Mouse (Mus musculus) heart, embryonic 13.5 days (tissue): ENCODE measurements at regions not wholly inside any gene's neighbourhood (a gene's known extent, or its start where the extent isn't known, plus 50 kb on each side); places are given as distances from the start of the nearest gene placed in this dataset.

Experiments
- ATAC-seq: fragments of 200-750 bp; cut with Nextera tagmentation; 2 replicates; pipeline ENCODE4 v1.8.0; 2017; ENCODE audit warnings: moderate TSS enrichment; ENCODE audit not compliant: insufficient number of reproducible peaks, low FRiP score, low TSS enrichment; ENCODE audit errors: extremely low read depth
- H3K27ac ChIP-seq: fragments of 300-500 bp; sonication (generic); replicated peaks from 2 replicates; pipeline ENCODE4 v1.5.1; 2015; ENCODE audit warnings: moderate library complexity, mild to moderate bottlenecking, inconsistent platforms
- H3K27me3 ChIP-seq: fragments of 300-500 bp; sonication (generic); replicated peaks from 2 replicates; pipeline ENCODE4 v1.6.1; 2015; ENCODE audit warnings: mild to moderate bottlenecking, inconsistent platforms
- H3K36me3 ChIP-seq: fragments of 300-500 bp; sonication (generic); 2 replicates; pipeline ENCODE4 v1.6.1; 2015; ENCODE audit warnings: mild to moderate bottlenecking, inconsistent platforms
- H3K4me1 ChIP-seq: fragments of 300-500 bp; sonication (generic); 2 replicates; pipeline ENCODE4 v1.6.1; 2015; ENCODE audit warnings: inconsistent platforms
- H3K4me2 ChIP-seq: fragments of 300-500 bp; sonication (generic); 2 replicates; pipeline ENCODE4 v1.6.1; 2015; ENCODE audit warnings: inconsistent platforms, mild to moderate bottlenecking, moderate library complexity
- H3K4me3 ChIP-seq: fragments of 300-500 bp; sonication (generic); 2 replicates; pipeline ENCODE4 v1.5.1; 2015; ENCODE audit warnings: moderate library complexity, mild to moderate bottlenecking, inconsistent platforms
- H3K9ac ChIP-seq: fragments of 300-500 bp; sonication (generic); 2 replicates; pipeline ENCODE4 v1.6.1; 2015; ENCODE audit warnings: inconsistent platforms, mild to moderate bottlenecking, moderate library complexity
- H3K9me3 ChIP-seq: fragments of 300-500 bp; sonication (generic); 2 replicates; pipeline ENCODE4 v1.6.1; 2016; ENCODE audit warnings: inconsistent platforms
- WGBS: fragments of 180-500 bp; shearing (Covaris S2); methylation state at CpG from one replicate; pipeline ENCODE4 v1.1.7; 2015; ENCODE audit warnings: mixed read lengths; 5-methylcytosine and 5-hydroxymethylcytosine counted together

GRCm38 (mm10) chr2:61386966-61387365 lies 191.4 kb upstream of the Tank start:
- ATAC-seq, result no peak
- Histone ChIP-seq H3K36me3 (no peaks in the 10 kb centered on the region), H3K4me3 (no peak overlapping the region), H3K27ac (no peak overlapping the region), H3K4me1 (peaks cover 32% of the 10 kb centered on the region), H3K9me3 (no peaks in the 10 kb centered on the region), H3K9ac (no peak overlapping the region), H3K27me3 (no peaks in the 10 kb centered on the region), H3K4me2 (no peak overlapping the region)
- 73% methylated on average over 5 of the region's 5 CpGs for WGBS

- no peak for ATAC-seq
These were observed 193.9 kb upstream of the Tank start for GRCm38 (mm10) chr2:61384467-61384866.

GRCm38 (mm10) chr2:61383744-61384295 lies 194.6 kb upstream of the Tank start:
- WGBS, result 88% methylated on average over 1 of the region's 1 CpGs
- H3K9ac ChIP-seq, result no peak overlapping the region
- H3K4me1 ChIP-seq, result peaks cover 25% of the 10 kb centered on the region
- no peak for ATAC-seq
- no peaks in the 10 kb centered on the region for H3K27me3 ChIP-seq
- H3K27ac ChIP-seq, result no peak overlapping the region
- no peak overlapping the region for H3K4me2 ChIP-seq
- H3K36me3 ChIP-seq, result no peaks in the 10 kb centered on the region
- H3K9me3 ChIP-seq, result no peaks in the 10 kb centered on the region
- no peak overlapping the region for H3K4me3 ChIP-seq

More at GRCm38 (mm10) chr2:61384467-61384866, 193.9 kb upstream of the Tank start:
- Histone ChIP-seq H3K4me2 (no peak overlapping the region), H3K27ac (no peak overlapping the region), H3K4me3 (no peak overlapping the region), H3K9ac (no peak overlapping the region), H3K27me3 (no peaks in the 10 kb centered on the region), H3K4me1 (peaks cover 29% of the 10 kb centered on the region), H3K9me3 (no peaks in the 10 kb centered on the region), H3K36me3 (no peaks in the 10 kb centered on the region)
- WGBS, result 16% methylated on average over 6 of the region's 6 CpGs

GRCm38 (mm10) chr2:61379076-61379475 lies 199.3 kb upstream of the Tank start:
- 60% methylated on average over 5 of the region's 5 CpGs for WGBS

GRCm38 (mm10) chr2:61378297-61378696 lies 200.1 kb upstream of the Tank start:
- peaks cover 4% of the 10 kb centered on the region; the same call in 1 of the 2 replicates for H3K4me1 ChIP-seq
- H3K9ac ChIP-seq, result no peak overlapping the region
- no peak for ATAC-seq
- H3K4me3 ChIP-seq, result no peak overlapping the region
- no peak overlapping the region for H3K4me2 ChIP-seq
- H3K27ac ChIP-seq, result no peak overlapping the region
- WGBS, result 91% methylated on average over 5 of the region's 5 CpGs
- H3K9me3 ChIP-seq, result no peaks in the 10 kb centered on the region
- no peaks in the 10 kb centered on the region for H3K27me3 ChIP-seq
- H3K36me3 ChIP-seq, result no peaks in the 10 kb centered on the region

More at GRCm38 (mm10) chr2:61379076-61379475, 199.3 kb upstream of the Tank start:
- no peaks in the 10 kb centered on the region for H3K36me3 ChIP-seq
- no peak overlapping the region for H3K4me3 ChIP-seq
- no peaks in the 10 kb centered on the region for H3K27me3 ChIP-seq
- no peak for ATAC-seq
- no peak overlapping the region for H3K27ac ChIP-seq
- H3K9me3 ChIP-seq, result no peaks in the 10 kb centered on the region
- no peak overlapping the region for H3K9ac ChIP-seq
- no peak overlapping the region for H3K4me2 ChIP-seq
- H3K4me1 ChIP-seq, result peaks cover 8% of the 10 kb centered on the region

DNA sequence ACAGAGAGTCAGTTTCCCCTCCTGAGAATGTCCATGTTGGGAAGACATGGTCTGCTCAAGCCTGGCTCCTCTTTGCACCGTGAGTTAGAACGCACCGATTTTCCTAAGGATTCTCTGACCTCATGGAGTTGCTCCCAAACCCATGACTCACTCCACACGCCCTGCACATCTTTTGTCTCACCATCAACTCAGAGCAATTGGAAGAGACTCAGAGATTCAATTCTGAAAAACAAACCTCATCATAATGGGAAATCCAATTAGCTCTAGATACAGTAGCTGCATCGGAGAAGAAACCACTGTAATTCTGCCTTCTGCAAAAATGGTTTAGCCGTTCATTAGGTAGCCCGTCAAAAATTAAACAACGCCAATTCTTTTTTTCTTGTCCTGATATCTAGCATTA lies 200.6 kb upstream of the Tank start:
- Histone ChIP-seq H3K9ac (no peak overlapping the region), H3K4me3 (no peak overlapping the region), H3K36me3 (no peaks in the 10 kb centered on the region), H3K4me2 (no peak overlapping the region), H3K27ac (no peak overlapping the region), H3K9me3 (no peaks in the 10 kb centered on the region), H3K27me3 (no peaks in the 10 kb centered on the region), H3K4me1 (peaks cover 4% of the 10 kb centered on the region; the same call in 1 of the 2 replicates)
- WGBS, result 67% methylated on average over 8 of the region's 8 CpGs
- no peak for ATAC-seq

DNA sequence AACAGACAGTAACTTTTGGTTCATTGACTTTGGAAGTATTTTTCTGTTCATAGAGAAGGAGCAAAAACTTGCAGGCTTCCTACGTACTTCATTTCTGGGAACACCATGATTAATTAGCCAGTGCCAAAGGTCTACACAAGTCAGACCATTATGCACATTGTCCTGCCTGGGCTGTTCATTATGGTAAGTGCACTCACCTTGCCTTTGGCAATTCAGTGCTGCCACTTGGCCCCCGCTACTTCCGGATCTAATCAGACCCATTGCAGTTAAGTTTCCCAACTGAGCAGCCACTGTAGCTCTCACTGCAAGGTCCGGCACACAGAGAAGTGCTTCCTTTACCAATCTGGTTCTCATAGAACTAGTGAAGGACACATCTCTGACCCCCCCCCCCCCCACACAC lies 215.8 kb upstream of the Tank start:
- H3K9ac ChIP-seq, result no peak overlapping the region
- H3K4me1 ChIP-seq, result no peaks in the 10 kb centered on the region
- 87% methylated on average over 4 of the region's 4 CpGs for WGBS
- ATAC-seq, result no peak
- no peaks in the 10 kb centered on the region for H3K36me3 ChIP-seq
- no peak overlapping the region for H3K27ac ChIP-seq
- no peak overlapping the region for H3K4me2 ChIP-seq
- H3K9me3 ChIP-seq, result no peaks in the 10 kb centered on the region
- H3K4me3 ChIP-seq, result no peak overlapping the region
- H3K27me3 ChIP-seq, result no peaks in the 10 kb centered on the region

DNA sequence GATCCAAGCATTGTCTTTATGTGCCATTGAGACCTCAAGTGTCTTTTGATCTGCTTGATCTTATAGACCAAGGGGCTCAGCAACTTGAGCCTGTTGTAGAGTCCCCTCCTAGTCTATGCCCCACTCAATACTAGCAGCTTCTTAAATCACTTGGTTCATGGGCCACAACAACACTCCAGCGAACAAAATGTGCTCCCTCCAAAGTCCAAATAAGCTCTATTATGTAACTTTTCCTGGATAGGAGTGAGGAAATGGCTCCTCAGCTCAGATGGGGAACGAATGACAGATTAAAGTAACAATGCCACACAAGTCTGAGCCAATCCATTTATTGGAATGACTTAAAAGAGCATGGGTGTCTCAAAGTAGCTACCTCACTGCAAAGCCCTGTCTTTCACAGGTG lies 217.0 kb upstream of the Tank start:
- Histone ChIP-seq H3K4me3 (no peak overlapping the region), H3K27me3 (no peaks in the 10 kb centered on the region), H3K9me3 (no peaks in the 10 kb centered on the region), H3K36me3 (no peaks in the 10 kb centered on the region), H3K4me1 (no peaks in the 10 kb centered on the region), H3K4me2 (no peak overlapping the region), H3K9ac (no peak overlapping the region), H3K27ac (no peak overlapping the region)
- no peak for ATAC-seq
- WGBS, result 67% methylated on average over 2 of the region's 2 CpGs

DNA sequence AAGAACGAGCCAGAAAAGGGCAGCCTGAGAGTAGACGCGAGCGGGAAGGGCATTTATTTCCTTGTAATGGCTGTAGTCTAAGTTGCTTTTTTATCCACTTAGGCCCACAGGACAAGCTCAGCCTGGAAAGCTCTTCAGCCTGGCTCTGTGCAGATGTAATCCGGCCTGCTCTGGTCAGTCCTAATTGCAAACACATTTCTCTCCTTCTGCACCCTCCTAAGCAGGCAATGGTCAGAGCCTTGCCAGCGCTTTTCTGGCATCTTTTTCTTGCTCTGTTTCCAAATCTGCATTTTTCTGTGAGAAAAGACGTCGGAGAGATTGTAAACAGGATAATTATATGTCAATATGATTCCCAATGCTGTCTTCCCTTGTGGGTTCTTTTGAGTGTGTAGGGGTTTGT lies 224.3 kb upstream of the Tank start:
- Histone ChIP-seq H3K4me3 (no peak overlapping the region), H3K4me2 (no peak overlapping the region), H3K4me1 (no peaks in the 10 kb centered on the region), H3K9me3 (no peaks in the 10 kb centered on the region), H3K27ac (no peak overlapping the region), H3K27me3 (no peaks in the 10 kb centered on the region), H3K9ac (no peak overlapping the region), H3K36me3 (no peaks in the 10 kb centered on the region)
- ATAC-seq, result no peak
- 70% methylated on average over 8 of the region's 8 CpGs for WGBS

- Histone ChIP-seq H3K27ac (no peak overlapping the region), H3K27me3 (no peaks in the 10 kb centered on the region), H3K9me3 (no peaks in the 10 kb centered on the region), H3K9ac (no peak overlapping the region), H3K4me2 (no peak overlapping the region), H3K4me1 (no peaks in the 10 kb centered on the region), H3K36me3 (no peaks in the 10 kb centered on the region), H3K4me3 (no peak overlapping the region)
- 78% methylated on average over 3 of the region's 3 CpGs for WGBS
- no peak for ATAC-seq
These were observed 230.9 kb upstream of the Tank start for GRCm38 (mm10) chr2:61347451-61347850.

GRCm38 (mm10) chr2:61346012-61346760 lies 232.2 kb upstream of the Tank start:
- no peaks in the 10 kb centered on the region for H3K36me3 ChIP-seq
- no peaks in the 10 kb centered on the region for H3K27me3 ChIP-seq
- 56% methylated on average over 8 of the region's 8 CpGs for WGBS
- no peak for ATAC-seq
- H3K4me2 ChIP-seq, result no peak overlapping the region
- no peaks in the 10 kb centered on the region for H3K9me3 ChIP-seq
- peaks cover 7% of the 10 kb centered on the region for H3K4me1 ChIP-seq
- no peak overlapping the region for H3K4me3 ChIP-seq
- H3K27ac ChIP-seq, result no peak overlapping the region
- no peak overlapping the region for H3K9ac ChIP-seq

DNA sequence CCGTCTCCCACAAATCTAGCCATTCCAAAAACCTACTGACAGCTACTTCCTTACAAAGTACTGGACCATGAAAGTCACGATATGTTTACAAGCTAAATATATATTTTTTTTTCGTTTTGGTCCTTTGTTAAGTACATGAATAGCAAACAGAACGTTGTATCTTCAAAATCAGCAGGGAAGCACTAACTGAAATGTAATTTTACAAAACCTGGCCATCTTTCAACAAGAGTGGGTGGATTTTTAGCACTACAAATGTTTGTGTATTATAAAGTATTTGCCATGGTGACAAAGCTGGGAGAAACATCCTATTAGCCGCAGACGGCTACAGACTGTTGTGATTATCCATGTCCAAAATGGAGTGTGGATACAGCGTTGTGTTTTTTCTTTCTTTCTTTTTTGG lies 233.1 kb upstream of the Tank start:
- H3K4me2 ChIP-seq, result no peak overlapping the region

More for the DNA sequence above, 233.1 kb upstream of the Tank start:
- H3K4me3 ChIP-seq, result no peak overlapping the region
- H3K27me3 ChIP-seq, result no peaks in the 10 kb centered on the region
- no peak overlapping the region for H3K9ac ChIP-seq
- peaks cover 10% of the 10 kb centered on the region for H3K4me1 ChIP-seq
- WGBS, result 75% methylated on average over 7 of the region's 7 CpGs
- ATAC-seq, result no peak
- H3K9me3 ChIP-seq, result no peaks in the 10 kb centered on the region
- H3K36me3 ChIP-seq, result no peaks in the 10 kb centered on the region
- no peak overlapping the region for H3K27ac ChIP-seq
